Mouse (Mus musculus) neural tube, embryonic 14.5 days (tissue): ENCODE measurements around the gene AF067063. TPM values are rescaled to one million over a fixed set of nuclear protein-coding genes. Genes with fewer than 3 reads are reported as not detected.

Experiments used
- polyA plus RNA-seq: library from polyadenylated mRNA; unstranded; fragments of >200 nt; fragmentation: Nextera tagmentation; extraction: Ambion mirVana; gene quantifications from 2 replicates; pipeline ENCODE4 v1.2.1, GENCODE M21; 2014

Gene AF067063
- polyA plus RNA-seq, 1 experiment from 2014 or later = not detected

Other genes with a start within 250 kb of the AF067063 start
- 0.37 and 0.53 TPM in 2 replicates for gene Ccl28, start 206.4 kb downstream of the AF067063 start, polyA plus RNA-seq
- 506 and 536 TPM in 2 replicates for gene Hmgcs1, start 139.8 kb downstream of the AF067063 start, polyA plus RNA-seq
- gene Nim1k, start 74.3 kb downstream of the AF067063 start, polyA plus RNA-seq = 5.3 and 5.9 TPM in 2 replicates
- 38.4 and 38.7 TPM in 2 replicates for gene Zfp131, start 39.3 kb downstream of the AF067063 start, polyA plus RNA-seq
- not detected in 2 replicates for gene D13Ertd608e, start 5.8 kb upstream of the AF067063 start, polyA plus RNA-seq
- not detected in 2 replicates for gene Tcstv1, start 64.6 kb upstream of the AF067063 start, polyA plus RNA-seq
- gene Gm21761, start 99.1 kb upstream of the AF067063 start, polyA plus RNA-seq = not detected in 2 replicates
- gene B020031M17Rik, start 120.6 kb upstream of the AF067063 start, polyA plus RNA-seq = not detected in 2 replicates
- gene Gm36079, start 196.8 kb upstream of the AF067063 start, polyA plus RNA-seq = not detected in 2 replicates
- not detected in 2 replicates for gene Gm21188, start 222.0 kb upstream of the AF067063 start, polyA plus RNA-seq